Mouse (Mus musculus) ovary, adult 18-20 months (tissue): ENCODE data around the gene Zcchc7.

Experiments used
- DNase-seq: peaks from one replicate; pipeline ENCODE4 v3.0.0; 2022; ENCODE audit warnings: low spot score, mixed read lengths

Zcchc7 gene

GRCm38 (mm10) chr4:44755553-44756133 lies at the start of gene Zcchc7:
Gene Zcchc7 (plus strand): TSS chr4:44755877.
- no peak for DNase-seq

- DNase-seq, result no peak
Measured at GRCm38 (mm10) chr4:44705967-44706366, 49.7 kb upstream of the Zcchc7 start.

- no peak for DNase-seq
Measured at GRCm38 (mm10) chr4:44706865-44707264, 48.8 kb upstream of the Zcchc7 start.

GRCm38 (mm10) chr4:44708311-44708710 lies 47.4 kb upstream of the Zcchc7 start:
- DNase-seq, result no peak

- DNase-seq, result no peak
Measured at GRCm38 (mm10) chr4:44709091-44709695, 46.5 kb upstream of the Zcchc7 start.

- DNase-seq, result no peak
Measured at GRCm38 (mm10) chr4:44709740-44710700, 45.7 kb upstream of the Zcchc7 start, which contains the start of gene Pax5. Gene Pax5 (minus strand): TSS chr4:44710487.

GRCm38 (mm10) chr4:44710701-44711097 lies 45.0 kb upstream of the Zcchc7 start:
- DNase-seq, result no peak

- no peak for DNase-seq
Measured at GRCm38 (mm10) chr4:44711136-44711900, 44.4 kb upstream of the Zcchc7 start.

GRCm38 (mm10) chr4:44712051-44712700 lies 43.5 kb upstream of the Zcchc7 start:
- DNase-seq, result no peak

GRCm38 (mm10) chr4:44712786-44713553 lies 42.7 kb upstream of the Zcchc7 start:
- no peak for DNase-seq

GRCm38 (mm10) chr4:44713554-44714051 lies 42.1 kb upstream of the Zcchc7 start:
- DNase-seq, result no peak

- no peak for DNase-seq
Measured at GRCm38 (mm10) chr4:44714111-44714621, 41.5 kb upstream of the Zcchc7 start.

GRCm38 (mm10) chr4:44715621-44716160 lies 40.0 kb upstream of the Zcchc7 start:
- DNase-seq, result no peak

GRCm38 (mm10) chr4:44716391-44716790 lies 39.3 kb upstream of the Zcchc7 start:
- DNase-seq, result no peak

- no peak for DNase-seq
Measured at GRCm38 (mm10) chr4:44717676-44718075, 38.0 kb upstream of the Zcchc7 start.

GRCm38 (mm10) chr4:44720046-44720445 lies 35.6 kb upstream of the Zcchc7 start:
- no peak for DNase-seq

GRCm38 (mm10) chr4:44721237-44721636 lies 34.4 kb upstream of the Zcchc7 start:
- DNase-seq, result no peak

- DNase-seq, result no peak
Measured at GRCm38 (mm10) chr4:44740471-44740870, 15.2 kb upstream of the Zcchc7 start.

GRCm38 (mm10) chr4:44756134-44756951 lies 666 bp downstream of the Zcchc7 start:
- peak; percentile 93 for DNase-seq
